19 mouse cellular contexts compared by ENCODE assay signal in genomic region chr4:82872121-82872520, GRCm38 (mm10). TPM values are rescaled to one million over a fixed set of nuclear protein-coding genes. Genes with fewer than 3 reads are reported as not detected.
"Had no signal": no experiment of that assay in that cellular context is flagged by ENCODE, and none has a peak within 500 bp of the region (broad histone marks: within the 10 kb centered on the region; RNA-seq: fewer than 3 reads in every experiment).

No protein-coding gene starts in this region.

- H3K4me1 ChIP-seq: neural tube, embryonic 12.5 days; stomach, embryonic 15.5 days had no signal

- H3K36me3 ChIP-seq: kidney, embryonic 15.5 days; midbrain, embryonic 12.5 days; neural tube, embryonic 12.5 days; stomach, embryonic 15.5 days had no signal

- H3K9ac ChIP-seq: kidney, embryonic 15.5 days; liver, embryonic 14.5 days; midbrain, embryonic 12.5 days; neural tube, embryonic 12.5 days; stomach, embryonic 15.5 days had no signal

- H3K27me3 ChIP-seq: kidney, embryonic 15.5 days; megakaryocyte, embryonic 14.5 days; midbrain, embryonic 12.5 days; neural tube, embryonic 12.5 days; stomach, embryonic 15.5 days had no signal

- ATAC-seq: intestine, embryonic 16.5 days had no signal

- H3K27ac ChIP-seq: kidney, embryonic 15.5 days; left cerebral cortex, adult 2 months; liver, embryonic 14.5 days; midbrain, embryonic 12.5 days; neural tube, embryonic 12.5 days had no signal

- H3K4me2 ChIP-seq: kidney, embryonic 15.5 days; midbrain, embryonic 12.5 days; neural tube, embryonic 12.5 days; stomach, embryonic 15.5 days had no signal

- H3K9me3 ChIP-seq: kidney, embryonic 15.5 days; megakaryocyte, embryonic 14.5 days; midbrain, embryonic 12.5 days; neural tube, embryonic 12.5 days; stomach, embryonic 15.5 days had no signal

- H3K4me3 ChIP-seq: kidney, embryonic 15.5 days; left cerebral cortex, adult 2 months; megakaryocyte, embryonic 14.5 days; midbrain, embryonic 12.5 days; neural tube, embryonic 12.5 days; stomach, embryonic 15.5 days had no signal

- DNase-seq: kidney, adult 2 months; kidney, postnatal 14 days; lung, adult 18-20 months; lung, postnatal 4 days; thymus, postnatal 4 days had no signal

RNA-seq across cellular contexts. Expression of gene Cer1, which starts 12.8 kb away (rescaled TPM):
- total RNA-seq: layer of hippocampus, postnatal 14 days; liver, adult 2 months; monocyte, adult 5-6 weeks; neutrophil, adult 5-6 weeks had no signal
- polyA plus RNA-seq: kidney, adult 2 months; large intestine, adult 2 months; liver, adult 2 months; liver, embryonic 14.5 days; lung, postnatal 0 days; midbrain, embryonic 12.5 days had no signal
